Mouse (Mus musculus) forebrain, embryonic 13.5 days (tissue): ENCODE results near the gene Cyp2j6. TPM values are rescaled to one million over a fixed set of nuclear protein-coding genes. Genes with fewer than 3 reads are reported as not detected.

Experiments used
- ATAC-seq: fragments of 200-750 bp; cut with Nextera tagmentation; 2 replicates; pipeline ENCODE4 v1.8.0; 2017
- H3K27ac ChIP-seq: fragments of 300-500 bp; sonication (generic); 2 replicates; pipeline ENCODE4 v1.5.1; 2015; ENCODE audit warnings: inconsistent platforms, mild to moderate bottlenecking, moderate library complexity
- H3K27me3 ChIP-seq: fragments of 300-500 bp; sonication (generic); 2 replicates; pipeline ENCODE4 v1.6.1; 2015; ENCODE audit warnings: mild to moderate bottlenecking, inconsistent platforms
- H3K36me3 ChIP-seq: fragments of 300-500 bp; sonication (generic); 2 replicates; pipeline ENCODE4 v1.6.1; 2015; ENCODE audit warnings: mild to moderate bottlenecking, inconsistent platforms; ENCODE audit not compliant: poor library complexity, severe bottlenecking
- H3K4me1 ChIP-seq: fragments of 300-500 bp; sonication (generic); 2 replicates; pipeline ENCODE4 v1.6.1; 2015; ENCODE audit warnings: inconsistent platforms
- H3K4me2 ChIP-seq: fragments of 300-500 bp; sonication (generic); 2 replicates; pipeline ENCODE4 v1.6.1; 2015; ENCODE audit warnings: inconsistent platforms, mild to moderate bottlenecking, moderate library complexity
- H3K4me3 ChIP-seq: fragments of 300-500 bp; sonication (generic); 2 replicates; pipeline ENCODE4 v1.5.1; 2015; ENCODE audit warnings: mild to moderate bottlenecking, inconsistent platforms
- H3K9ac ChIP-seq: fragments of 300-500 bp; sonication (generic); 2 replicates; pipeline ENCODE4 v1.6.1; 2015; ENCODE audit warnings: mild to moderate bottlenecking, inconsistent platforms
- H3K9me3 ChIP-seq: fragments of 300-500 bp; sonication (generic); replicated peaks from 2 replicates; pipeline ENCODE4 v1.6.1; 2016; ENCODE audit warnings: inconsistent platforms
- WGBS: fragments of 180-500 bp; shearing (Covaris S2); methylation state at CpG from one replicate; pipeline ENCODE4 v1.1.7; 2015; 5-methylcytosine and 5-hydroxymethylcytosine counted together
- polyA plus RNA-seq: library from polyadenylated mRNA; unstranded; fragments of >200 nt; fragmentation: Nextera tagmentation; extraction: Ambion mirVana; gene quantifications from 2 replicates; pipeline ENCODE4 v1.2.1, GENCODE M21; 2015

Gene Cyp2j6
- polyA plus RNA-seq, 1 experiment from 2014 or later, result 2.6 TPM

DNA sequence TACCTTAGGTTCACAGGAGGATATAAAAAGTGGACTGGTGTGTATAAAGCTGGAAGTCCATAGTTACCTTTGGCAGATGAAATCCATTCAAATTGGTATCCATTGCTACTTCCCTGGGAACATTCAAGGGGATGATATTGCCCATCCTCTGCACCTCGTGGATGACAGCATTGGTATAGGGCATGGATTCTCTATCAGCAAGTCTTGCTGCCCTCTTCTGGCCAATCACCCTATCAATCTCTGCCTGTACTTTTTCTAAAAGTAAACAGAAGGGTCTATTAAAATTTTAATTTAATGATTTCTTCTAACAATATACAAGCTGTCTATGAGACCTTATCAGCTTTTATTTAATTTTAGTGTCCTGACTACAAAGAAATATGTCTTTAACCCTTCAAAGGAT is 27.7 kb downstream of the Cyp2j6 start:
- H3K4me3 ChIP-seq, result no peak overlapping the region
- no peak overlapping the region for H3K27ac ChIP-seq
- no peaks in the 10 kb centered on the region for H3K27me3 ChIP-seq
- H3K4me1 ChIP-seq, result no peaks in the 10 kb centered on the region
- no peaks in the 10 kb centered on the region for H3K36me3 ChIP-seq
- WGBS, result 5% methylated on average over 1 of the region's 1 CpGs
- no peak for ATAC-seq
- H3K9ac ChIP-seq, result no peak overlapping the region
- no peak overlapping the region for H3K4me2 ChIP-seq
- H3K9me3 ChIP-seq, result no peaks in the 10 kb centered on the region

GRCm38 (mm10) chr4:96522256-96522655 is 31.2 kb downstream of the Cyp2j6 start:
- 84% methylated on average over 2 of the region's 2 CpGs for WGBS
- Histone ChIP-seq H3K36me3 (no peaks in the 10 kb centered on the region), H3K27me3 (no peaks in the 10 kb centered on the region), H3K4me1 (no peaks in the 10 kb centered on the region), H3K4me3 (no peak overlapping the region), H3K9ac (no peak overlapping the region), H3K4me2 (no peak overlapping the region), H3K27ac (no peak overlapping the region), H3K9me3 (no peaks in the 10 kb centered on the region)
- ATAC-seq, result no peak

- no peaks in the 10 kb centered on the region for H3K27me3 ChIP-seq
- no peaks in the 10 kb centered on the region for H3K36me3 ChIP-seq
- no peak for ATAC-seq
- no peak overlapping the region for H3K4me3 ChIP-seq
- H3K4me2 ChIP-seq, result no peak overlapping the region
- H3K4me1 ChIP-seq, result no peaks in the 10 kb centered on the region
- 90% methylated on average over 3 of the region's 3 CpGs for WGBS
- H3K9me3 ChIP-seq, result no peaks in the 10 kb centered on the region
- H3K27ac ChIP-seq, result no peak overlapping the region
- no peak overlapping the region for H3K9ac ChIP-seq
These were observed 43.4 kb downstream of the Cyp2j6 start for GRCm38 (mm10) chr4:96510083-96510482.

GRCm38 (mm10) chr4:96507286-96507685 is 46.2 kb downstream of the Cyp2j6 start, which contains the start of gene Cyp2j8:
Cyp2j8 (minus strand) TSS chr4:96507386.
- H3K27me3 ChIP-seq, result no peaks in the 10 kb centered on the region
- no peak for ATAC-seq
- no peak within 1 kb of the TSS for H3K9ac ChIP-seq
- no peak within 1 kb of the TSS for H3K4me3 ChIP-seq
- no peaks in the 10 kb centered on the region for H3K36me3 ChIP-seq
- no peaks in the 10 kb centered on the region for H3K9me3 ChIP-seq
- 83% methylated on average over 1 of the region's 1 CpGs for WGBS
- H3K27ac ChIP-seq, result no peak within 1 kb of the TSS
- H3K4me2 ChIP-seq, result no peak within 1 kb of the TSS
- H3K4me1 ChIP-seq, result no peaks in the 10 kb centered on the region

Other genes with a start within 250 kb of the Cyp2j6 start
- not detected in 2 replicates for gene Cyp2j11, start 205.0 kb downstream of the Cyp2j6 start, polyA plus RNA-seq
- not detected in 2 replicates for gene Cyp2j8, start 46.3 kb downstream of the Cyp2j6 start, polyA plus RNA-seq
- gene Cyp2j9, start 37.9 kb upstream of the Cyp2j6 start, polyA plus RNA-seq, result 2.1 and 2.5 TPM in 2 replicates
- not detected in 2 replicates for gene Cyp2j5, start 110.5 kb upstream of the Cyp2j6 start, polyA plus RNA-seq
- gene Gm12695, start 231.5 kb upstream of the Cyp2j6 start, polyA plus RNA-seq, result 0.12 and 0.18 TPM in 2 replicates